Mouse (Mus musculus) CH12.LX (cell line): ENCODE results near the gene Kirrel3.

ENCODE experiments used
- CTCF ChIP-seq, 2 experiments: IDR thresholded peaks in 1 of 2; conservative IDR thresholded peaks in 1 of 2; 2 replicates each; pipeline ENCODE4 v1.5.1; 2011 to 2012; ENCODE audit warnings: low read depth in 2 of 2, low read length in 2 of 2, improper control_type of control experiment in 1 of 2, inconsistent platforms in 1 of 2, mild to moderate bottlenecking in 1 of 2, moderate library complexity in 1 of 2
- EP300 ChIP-seq: IDR thresholded peaks from 2 replicates; pipeline ENCODE4 v1.6.1; 2011; ENCODE audit warnings: low read length, improper control_type of control experiment
- MAFK ChIP-seq: IDR thresholded peaks from 2 replicates; pipeline ENCODE4 v1.6.1; 2011; ENCODE audit warnings: low read length, improper control_type of control experiment; ENCODE audit not compliant: insufficient replicate concordance
- MAX ChIP-seq: IDR thresholded peaks from 2 replicates; pipeline ENCODE4 v1.6.1; 2011; ENCODE audit warnings: low read length, improper control_type of control experiment
- POLR2A ChIP-seq: IDR thresholded peaks from 2 replicates; pipeline ENCODE4 v1.6.1; 2011; ENCODE audit warnings: low read depth, mild to moderate bottlenecking, improper control_type of control experiment, low read length
- POLR2AphosphoS2 ChIP-seq: IDR thresholded peaks from 2 replicates; pipeline ENCODE4 v1.6.1; 2011; ENCODE audit warnings: low read depth, low read length, improper control_type of control experiment
- RAD21 ChIP-seq: IDR thresholded peaks from 2 replicates; pipeline ENCODE4 v1.6.1; 2011; ENCODE audit warnings: low read depth, mild to moderate bottlenecking, low read length, improper control_type of control experiment, moderate library complexity
- SIN3A ChIP-seq: IDR thresholded peaks from 2 replicates; pipeline ENCODE4 v1.6.1; 2012; ENCODE audit warnings: low read length, improper control_type of control experiment, inconsistent platforms
- TCF12 ChIP-seq: IDR thresholded peaks from 2 replicates; pipeline ENCODE4 v1.6.1; 2014; ENCODE audit warnings: low read depth, mild to moderate bottlenecking, inconsistent platforms, low read length, improper control_type of control experiment
- UBTF ChIP-seq: IDR thresholded peaks from 2 replicates; pipeline ENCODE4 v1.6.1; 2012; ENCODE audit warnings: low read depth, mild to moderate bottlenecking, inconsistent platforms, low read length, improper control_type of control experiment, moderate library complexity
- USF1 ChIP-seq: IDR thresholded peaks from 2 replicates; pipeline ENCODE4 v1.6.1; 2014; ENCODE audit warnings: low read depth, mild to moderate bottlenecking, inconsistent platforms, low read length, improper control_type of control experiment
- USF2 ChIP-seq: conservative IDR thresholded peaks from 2 replicates; pipeline ENCODE4 v1.6.1; 2011; ENCODE audit warnings: low read depth, low read length, improper control_type of control experiment
- ZC3H11A ChIP-seq: IDR thresholded peaks from 2 replicates; pipeline ENCODE4 v1.6.1; 2012; ENCODE audit warnings: low read depth, mild to moderate bottlenecking, inconsistent platforms, low read length, improper control_type of control experiment

DNA sequence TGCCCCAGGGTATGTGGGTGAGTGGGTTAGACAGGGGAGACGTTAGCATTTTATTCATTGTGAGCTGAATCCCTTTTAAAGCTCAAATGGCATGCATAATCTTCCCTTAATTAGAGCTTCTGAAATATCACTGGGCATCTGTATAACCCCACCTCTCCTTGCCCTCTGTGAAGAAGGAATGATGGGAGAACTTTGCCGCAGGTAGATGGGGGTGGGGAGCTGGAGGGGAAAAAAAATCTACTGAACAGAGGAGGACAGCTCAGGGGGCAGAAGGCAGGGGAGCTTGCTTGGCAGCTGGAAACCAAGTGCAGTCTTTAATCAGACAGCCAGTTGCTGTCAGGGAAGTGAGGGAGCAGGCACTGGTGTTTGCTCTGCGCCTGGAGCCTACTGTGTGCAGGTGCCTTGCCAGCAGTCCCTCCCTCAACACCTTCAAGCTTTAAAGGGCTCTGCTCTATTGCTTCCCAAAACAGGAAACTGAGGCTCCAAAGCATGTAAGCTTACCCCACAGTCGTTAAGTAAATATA is 220.7 kb downstream of the Kirrel3 start:
- TF ChIP-seq POLR2AphosphoS2 = no peak
- TF ChIP-seq CTCF (conservative IDR thresholded peaks at IDR 0.05 in 1 of 2, IDR thresholded peaks at IDR 0.05 in 1 of 2; ENCODE audit: low read depth in 2 of 2, low read length in 2 of 2) = no peak
- TF ChIP-seq MAFK = no peak
- no peak for TF ChIP-seq TCF12
- TF ChIP-seq ZC3H11A = no peak
- TF ChIP-seq EP300 = no peak
- no peak for TF ChIP-seq POLR2A
- TF ChIP-seq USF1 = no peak
- no peak for TF ChIP-seq MAX
- TF ChIP-seq SIN3A = no peak
- no peak for TF ChIP-seq USF2
- no peak for TF ChIP-seq RAD21
- TF ChIP-seq UBTF = no peak
